Mouse (Mus musculus): ENCODE data around the gene Cpsf7.

DNA sequence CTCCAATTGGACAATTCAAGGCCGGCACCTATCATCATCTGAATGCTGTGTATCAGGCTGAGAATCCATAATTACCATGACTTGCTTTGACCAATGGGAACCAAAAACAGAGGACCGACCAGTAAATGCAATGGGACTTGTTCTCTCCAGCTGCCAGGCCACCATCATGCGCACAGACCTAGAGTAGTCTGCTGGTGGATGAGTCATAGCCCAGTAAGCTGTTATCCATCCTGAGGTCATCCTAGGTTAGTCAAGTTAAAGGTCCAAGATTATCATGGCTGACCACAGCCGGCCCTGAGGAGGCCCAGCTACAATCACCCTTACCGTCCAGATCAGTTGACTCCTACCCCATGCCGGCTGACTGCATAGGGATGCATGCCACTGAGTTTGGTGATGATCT lies 44.6 kb downstream of the Cpsf7 start:
- TF ChIP-seq CTCF (IDR thresholded peaks at IDR 0.05; ENCODE audit: insufficient read depth, low read length): no peak
- no peak for TF ChIP-seq POLR2A (IDR thresholded peaks at IDR 0.05; ENCODE audit: borderline replicate concordance, extremely low read depth, low read depth, low read length)

Data from lung, adult 2 months (tissue).